Comparison of ENCODE assay signal across 27 mouse cellular contexts in the genomic region with DNA sequence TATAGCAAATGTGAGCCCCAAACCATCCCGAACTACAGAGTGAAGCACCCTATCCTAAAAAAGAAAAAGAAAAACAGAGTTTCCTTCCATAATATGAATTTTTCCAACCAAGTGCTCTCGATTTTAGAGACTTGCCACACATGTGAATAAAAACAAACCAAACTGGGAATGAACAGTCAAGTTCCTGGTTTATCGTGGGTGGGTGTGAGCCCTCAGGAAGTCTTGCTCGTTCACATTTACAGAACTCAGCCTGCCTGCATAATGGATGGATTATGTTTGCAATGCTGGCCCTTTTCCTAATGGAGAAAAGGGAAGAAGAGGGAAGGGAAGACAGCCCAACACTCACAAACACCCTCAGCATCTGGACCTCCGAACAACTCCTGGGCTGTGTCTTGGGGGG. TPM values are rescaled to one million over a fixed set of nuclear protein-coding genes. Genes with fewer than 3 reads are reported as not detected.
A peak's percentile ranks its signal among the peaks of the same experiment; 100 is the strongest.
DNase-seq lines count a peak whose midpoint lies in the region; ATAC-seq and TF ChIP-seq lines count a peak whose summit lies in the region.
"Had no signal": no experiment of that assay in that cellular context is flagged by ENCODE, and none has a peak within 500 bp of the region (broad histone marks: within the 10 kb centered on the region; RNA-seq: fewer than 3 reads in every experiment).

No protein-coding gene starts in this region.

- 60% methylated on average over 5 of the region's 5 CpGs for WGBS in stomach, embryonic 14.5 days
- 34% methylated on average over 5 of the region's 5 CpGs for WGBS in stomach, postnatal 0 days

- 0 out of 2 replicates have a peak overlapping the region, but pooled peaks have one; percentile 20 for H3K27ac ChIP-seq in layer of hippocampus, adult 2 months
- H3K27ac ChIP-seq in stomach, embryonic 14.5 days (ENCODE audit: low read length): peak overlapping the region; percentile 21; the same call in 1 of the 2 replicates
- no peak overlapping the region; the same call in 1 of the 2 replicates for H3K27ac ChIP-seq in stomach, postnatal 0 days (replicated peaks)
- H3K27ac ChIP-seq: embryonic facial prominence, embryonic 15.5 days; forebrain, embryonic 10.5 days; heart, embryonic 15.5 days; hindbrain, embryonic 10.5 days; liver, embryonic 14.5 days; midbrain, embryonic 13.5 days had no signal

- no peak for DNase-seq in frontal cortex, postnatal 14 days (ENCODE audit: low spot score in 2 of 2)
- DNase-seq in layer of hippocampus, adult 2 months (ENCODE audit: low spot score in 2 of 2): no peak
- no peak for DNase-seq in layer of hippocampus, postnatal 25 days (ENCODE audit: extremely low spot score in 1 of 2, low spot score in 1 of 2)
- no peak for DNase-seq in stomach, postnatal 0 days (ENCODE audit: low spot score)
- DNase-seq in adrenal gland, postnatal 25 days: no peak
- no peak for DNase-seq in left cerebral cortex, adult 8-10 months (ENCODE audit: low spot score in 2 of 2)
- DNase-seq: cerebellum, adult 11 months; cerebellum, adult 9-11 months; gastrocnemius, postnatal 25 days; kidney, postnatal 4 days; lung, postnatal 10 days; retina, postnatal 1 day; right cerebral cortex, postnatal 25 days; spleen, adult 18-20 months; thymus, adult 2 months had no signal

- no peak overlapping the region for H3K4me3 ChIP-seq in layer of hippocampus, adult 2 months
- no peak overlapping the region for H3K4me3 ChIP-seq in stomach, embryonic 14.5 days (ENCODE audit: low read depth, low read length)
- H3K4me3 ChIP-seq in stomach, postnatal 0 days (ENCODE audit: low read depth, low read length): no peak overlapping the region
- H3K4me3 ChIP-seq: embryonic facial prominence, embryonic 15.5 days; forebrain, embryonic 10.5 days; heart, embryonic 15.5 days; hindbrain, embryonic 10.5 days; megakaryocyte, embryonic 14.5 days; midbrain, embryonic 13.5 days had no signal

- ATAC-seq in frontal cortex, adult (ENCODE audit: low TSS enrichment): peak; percentile 72
- ATAC-seq in stomach, embryonic 14.5 days (ENCODE audit: insufficient number of reproducible peaks, insufficient read depth, low FRiP score, low read depth): no peak
- ATAC-seq in stomach, postnatal 0 days (ENCODE audit: low FRiP score, low TSS enrichment): no peak
- ATAC-seq: forebrain, embryonic 16.5 days; hindbrain, embryonic 16.5 days; intestine, postnatal 0 days; midbrain, embryonic 13.5 days had no signal

- peaks cover 15% of the 10 kb centered on the region for H3K4me1 ChIP-seq in stomach, embryonic 14.5 days (ENCODE audit: control insufficient read depth, insufficient read depth, low read length)
- peaks cover 10% of the 10 kb centered on the region; the same call in 1 of the 2 replicates for H3K4me1 ChIP-seq in stomach, postnatal 0 days (replicated peaks; ENCODE audit: control insufficient read depth, insufficient read depth)

- no peak overlapping the region for H3K4me2 ChIP-seq in stomach, embryonic 14.5 days (replicated peaks; ENCODE audit: low read depth, low read length)
- H3K4me2 ChIP-seq in stomach, postnatal 0 days (replicated peaks; ENCODE audit: low read depth): no peak overlapping the region
- H3K4me2 ChIP-seq: embryonic facial prominence, embryonic 15.5 days; heart, embryonic 15.5 days; midbrain, embryonic 13.5 days had no signal

- TF ChIP-seq CTCF in layer of hippocampus, adult 2 months (conservative IDR thresholded peaks at IDR 0.05): no peak
- no peak for TF ChIP-seq CTCF in stomach, postnatal 0 days (IDR thresholded peaks at IDR 0.05; ENCODE audit: low read depth)

- no peak for TF ChIP-seq EP300 in stomach, postnatal 0 days (optimal IDR thresholded peaks at IDR 0.05)

- H3K27me3 ChIP-seq in stomach, embryonic 14.5 days (ENCODE audit: control insufficient read depth, insufficient read depth, low read length): no peaks in the 10 kb centered on the region
- no peaks in the 10 kb centered on the region for H3K27me3 ChIP-seq in stomach, postnatal 0 days (ENCODE audit: control insufficient read depth, insufficient read depth, low read length)
- H3K27me3 ChIP-seq: embryonic facial prominence, embryonic 15.5 days; heart, embryonic 15.5 days; megakaryocyte, embryonic 14.5 days; midbrain, embryonic 13.5 days had no signal

- no peak overlapping the region for H3K9ac ChIP-seq in stomach, embryonic 14.5 days (replicated peaks; ENCODE audit: low read depth, low read length)
- H3K9ac ChIP-seq in stomach, postnatal 0 days (ENCODE audit: low read length): no peak overlapping the region
- H3K9ac ChIP-seq: embryonic facial prominence, embryonic 15.5 days; heart, embryonic 15.5 days; liver, embryonic 14.5 days; midbrain, embryonic 13.5 days had no signal

- no peaks in the 10 kb centered on the region for H3K9me3 ChIP-seq in stomach, embryonic 14.5 days (ENCODE audit: control insufficient read depth, low read depth, low read length)
- no peaks in the 10 kb centered on the region for H3K9me3 ChIP-seq in stomach, postnatal 0 days (ENCODE audit: control insufficient read depth, low read length)
- H3K9me3 ChIP-seq: embryonic facial prominence, embryonic 15.5 days; forebrain, embryonic 10.5 days; heart, embryonic 15.5 days; hindbrain, embryonic 10.5 days; megakaryocyte, embryonic 14.5 days; midbrain, embryonic 13.5 days had no signal

- H3K36me3 ChIP-seq in stomach, embryonic 14.5 days (ENCODE audit: control insufficient read depth, insufficient read depth, low read length): no peaks in the 10 kb centered on the region
- no peaks in the 10 kb centered on the region for H3K36me3 ChIP-seq in stomach, postnatal 0 days (ENCODE audit: control insufficient read depth, insufficient read depth, low read length)
- H3K36me3 ChIP-seq: embryonic facial prominence, embryonic 15.5 days; forebrain, embryonic 10.5 days; heart, embryonic 15.5 days; hindbrain, embryonic 10.5 days; midbrain, embryonic 13.5 days had no signal

RNA-seq across cellular contexts. Expression of a gene that starts 32.7 kb away (rescaled TPM):
- total RNA-seq in layer of hippocampus, adult 2 months (2021): 10 to 100 TPM; 37.0 to 47.9 TPM
- 10 to 100 TPM; 40.5 to 49.9 TPM for total RNA-seq in layer of hippocampus, postnatal 25 days (2021)
- polyA plus RNA-seq in stomach, embryonic 14.5 days (2014; fragmentation: Nextera tagmentation; extraction: Ambion mirVana): 34.8 and 35.7 TPM in 2 replicates
- 17.8 and 18.9 TPM in 2 replicates for polyA plus RNA-seq in stomach, postnatal 0 days (2015; fragmentation: Nextera tagmentation; extraction: Ambion mirVana)
- 83.9 and 84.5 TPM in 2 replicates for total RNA-seq in adrenal gland, postnatal 25 days (2021)
- total RNA-seq in left cerebral cortex, adult 8-10 months (2022): 10 to 100 TPM; 28.4 to 37.9 (median 31.1) TPM
